Mouse (Mus musculus) heart, postnatal 0 days (tissue): ENCODE measurements around the gene Clec4n. TPM values are rescaled to one million over a fixed set of nuclear protein-coding genes. Genes with fewer than 3 reads are reported as not detected.
"Not testable (repeated sequence)": the region's sequence is repeated elsewhere in the genome, so short reads cannot be mapped to it uniquely, and the experiment has no call there.

Experiments
- ATAC-seq: fragments of 200-750 bp; cut with Nextera tagmentation; 2 replicates; pipeline ENCODE4 v1.8.0; 2017; ENCODE audit warnings: low read depth, moderate number of reproducible peaks, moderate library complexity; ENCODE audit not compliant: insufficient read depth
- DNase-seq: peaks from one replicate; pipeline ENCODE4 v3.0.0-alpha.2; 2016; ENCODE audit warnings: low spot score
- H3K27ac ChIP-seq: fragments of 300-500 bp; sonication (generic); 2 replicates; pipeline ENCODE4 v1.5.1; 2014; ENCODE audit warnings: low read depth, mild to moderate bottlenecking
- H3K27me3 ChIP-seq: fragments of 300-500 bp; sonication (generic); 2 replicates; pipeline ENCODE4 v1.6.1; 2014; ENCODE audit warnings: low read length, mixed read lengths; ENCODE audit not compliant: control insufficient read depth, insufficient read depth
- H3K36me3 ChIP-seq: fragments of 300-500 bp; sonication (generic); replicated peaks from 2 replicates; pipeline ENCODE4 v1.6.1; 2014; ENCODE audit warnings: low read length, mixed read lengths; ENCODE audit not compliant: control insufficient read depth, insufficient read depth
- H3K4me1 ChIP-seq: fragments of 300-500 bp; sonication (generic); 2 replicates; pipeline ENCODE4 v1.6.1; 2014; ENCODE audit warnings: antibody characterized with exemption; ENCODE audit not compliant: control insufficient read depth, insufficient read depth
- H3K4me2 ChIP-seq: fragments of 300-500 bp; sonication (generic); 2 replicates; pipeline ENCODE4 v1.6.1; 2014; ENCODE audit warnings: low read depth, mild to moderate bottlenecking, low read length, moderate library complexity
- H3K4me3 ChIP-seq: fragments of 300-500 bp; sonication (generic); 2 replicates; pipeline ENCODE4 v1.5.1; 2014; ENCODE audit warnings: low read depth, low read length
- H3K9ac ChIP-seq: fragments of 300-500 bp; sonication (generic); replicated peaks from 2 replicates; pipeline ENCODE4 v1.6.1; 2014; ENCODE audit warnings: low read depth, low read length, mixed read lengths
- H3K9me3 ChIP-seq: fragments of 300-500 bp; sonication (generic); replicated peaks from 2 replicates; pipeline ENCODE4 v1.6.1; 2016; ENCODE audit warnings: low read length; ENCODE audit not compliant: control insufficient read depth
- CTCF ChIP-seq: IDR thresholded peaks from 2 replicates; pipeline ENCODE4 v1.5.1; 2016; ENCODE audit warnings: antibody characterized with exemption, control low read depth, low read depth
- EP300 ChIP-seq: IDR thresholded peaks from 2 replicates; pipeline ENCODE4 v1.6.1; 2016; ENCODE audit warnings: antibody characterized with exemption, low read depth
- WGBS: fragments of 180-500 bp; shearing (Covaris S2); extraction: QIAGEN DNeasy Blood & Tissue Kit; methylation state at CpG from one replicate; pipeline ENCODE4 v1.1.7; 2014; 5-methylcytosine and 5-hydroxymethylcytosine counted together
- polyA plus RNA-seq: library from polyadenylated mRNA; unstranded; fragments of >200 nt; fragmentation: Nextera tagmentation; extraction: Ambion mirVana; gene quantifications from 2 replicates; pipeline ENCODE4 v1.2.1, GENCODE M21; 2015
- total RNA-seq: library from RNA; depleted of rRNA; stranded (reverse); fragments of >200 nt; gene quantifications from 2 replicates; pipeline ENCODE4 v1.2.3, GENCODE M21; 2014; ENCODE audit warnings: low replicate concordance

Gene Clec4n
- total and polyA plus RNA-seq, 2 experiments from 2014 or later, result 3.4 to 4.8 TPM

- no peak overlapping the region for H3K9ac ChIP-seq
- H3K4me1 ChIP-seq, result no peaks in the 10 kb centered on the region
- no peaks in the 10 kb centered on the region for H3K36me3 ChIP-seq
- H3K27ac ChIP-seq, result no peak overlapping the region
- no peak overlapping the region for H3K4me2 ChIP-seq
- 75% methylated on average over 5 of the region's 5 CpGs for WGBS
- ATAC-seq (no peak), DNase-seq (no peak)
- no peaks in the 10 kb centered on the region for H3K27me3 ChIP-seq
- H3K4me3 ChIP-seq, result no peak overlapping the region
- H3K9me3 ChIP-seq, result peaks cover 4% of the 10 kb centered on the region; the same call in 1 of the 2 replicates
- TF ChIP-seq CTCF (no peak), EP300 (no peak)
Measured at GRCm38 (mm10) chr6:123266945-123267344, 37.3 kb downstream of the Clec4n start.

GRCm38 (mm10) chr6:123279443-123279842, 49.8 kb downstream of the Clec4n start:
- Histone ChIP-seq H3K9ac (no peak overlapping the region), H3K4me1 (no peaks in the 10 kb centered on the region), H3K4me2 (no peak overlapping the region), H3K4me3 (no peak overlapping the region), H3K27ac (no peak overlapping the region), H3K36me3 (no peaks in the 10 kb centered on the region), H3K27me3 (no peaks in the 10 kb centered on the region), H3K9me3 (no peaks in the 10 kb centered on the region)
- DNase-seq (no peak), ATAC-seq (no peak)
- 73% methylated on average over 2 of the region's 2 CpGs for WGBS
- TF ChIP-seq EP300 (no peak), CTCF (no peak)

- ATAC-seq (no peak), DNase-seq (no peak)
- Histone ChIP-seq H3K4me3 (no peak overlapping the region), H3K4me2 (no peak overlapping the region), H3K4me1 (no peaks in the 10 kb centered on the region), H3K9me3 (0 out of 2 replicates have a peak, but pooled peaks cover 3% of the 10 kb centered on the region), H3K36me3 (no peaks in the 10 kb centered on the region), H3K9ac (no peak overlapping the region), H3K27me3 (no peaks in the 10 kb centered on the region), H3K27ac (no peak overlapping the region)
- TF ChIP-seq EP300 (no peak), CTCF (no peak)
- 71% methylated on average over 2 of the region's 2 CpGs for WGBS
Measured at GRCm38 (mm10) chr6:123286311-123286710, 56.7 kb downstream of the Clec4n start.

- Histone ChIP-seq H3K4me1 (no peaks in the 10 kb centered on the region), H3K27ac (no peak overlapping the region), H3K27me3 (no peaks in the 10 kb centered on the region), H3K36me3 (no peaks in the 10 kb centered on the region), H3K9ac (no peak overlapping the region), H3K4me3 (no peak overlapping the region), H3K4me2 (no peak overlapping the region), H3K9me3 (0 out of 2 replicates have a peak, but pooled peaks cover 3% of the 10 kb centered on the region)
- TF ChIP-seq CTCF, result no peak
- TF ChIP-seq EP300, result no peak
- ATAC-seq, result no peak
- DNase-seq, result no peak
- WGBS, result 55% methylated on average over 10 of the region's 10 CpGs
Measured at GRCm38 (mm10) chr6:123288931-123289330, 59.3 kb downstream of the Clec4n start.

GRCm38 (mm10) chr6:123289753-123290152, 60.1 kb downstream of the Clec4n start, which contains the start of gene Clec4e:
Clec4e (minus strand) TSS chr6:123289870.
- Histone ChIP-seq H3K9me3 (0 out of 2 replicates have a peak, but pooled peaks cover 3% of the 10 kb centered on the region), H3K4me2 (no peak within 1 kb of the TSS), H3K27ac (no peak within 1 kb of the TSS), H3K27me3 (no peaks in the 10 kb centered on the region), H3K36me3 (no peaks in the 10 kb centered on the region), H3K4me3 (no peak within 1 kb of the TSS), H3K4me1 (no peaks in the 10 kb centered on the region), H3K9ac (no peak within 1 kb of the TSS)
- ATAC-seq (no peak), DNase-seq (no peak)
- TF ChIP-seq CTCF (no peak), EP300 (no peak)
- 65% methylated on average over 4 of the region's 4 CpGs for WGBS

GRCm38 (mm10) chr6:123292751-123293400, 63.2 kb downstream of the Clec4n start:
- Histone ChIP-seq H3K4me1 (no peaks in the 10 kb centered on the region), H3K9me3 (no peaks in the 10 kb centered on the region), H3K36me3 (no peaks in the 10 kb centered on the region), H3K27ac (no peak overlapping the region), H3K9ac (no peak overlapping the region), H3K27me3 (no peaks in the 10 kb centered on the region), H3K4me3 (no peak overlapping the region), H3K4me2 (no peak overlapping the region)
- ATAC-seq (no peak), DNase-seq (no peak)
- WGBS, result 81% methylated on average over 1 of the region's 1 CpGs
- TF ChIP-seq CTCF, result no peak
- TF ChIP-seq EP300, result no peak

- not testable (repeated sequence) for H3K27ac ChIP-seq, H3K9ac ChIP-seq, H3K27me3 ChIP-seq, H3K4me2 ChIP-seq, ATAC-seq, H3K4me1 ChIP-seq, DNase-seq, H3K4me3 ChIP-seq, H3K36me3 ChIP-seq, H3K9me3 ChIP-seq
- WGBS, result 77% methylated on average over 11 of the region's 11 CpGs
Measured at GRCm38 (mm10) chr6:123293509-123293908, 63.9 kb downstream of the Clec4n start.
